Mouse (Mus musculus) olfactory bulb, adult 2 months (tissue): Measurements from ENCODE around the gene Gria2.

Experiments used
- CTCF ChIP-seq: fragments of 200-500 bp; IDR thresholded peaks from 2 replicates; pipeline ENCODE4 v1.5.1; 2012; ENCODE audit warnings: low read depth, mild to moderate bottlenecking, low read length, moderate library complexity; ENCODE audit not compliant: insufficient read depth
- POLR2A ChIP-seq: fragments of 200-500 bp; IDR thresholded peaks from 2 replicates; pipeline ENCODE4 v1.6.1; 2012; ENCODE audit warnings: mild to moderate bottlenecking, low read depth, low read length, moderate library complexity; ENCODE audit not compliant: insufficient read depth

GRCm38 (mm10) chr3:80661838-80662237, 140.8 kb downstream of the Gria2 start:
- TF ChIP-seq POLR2A (no peak), CTCF (no peak)
